Mouse (Mus musculus) megakaryocyte-erythroid progenitor cell, adult 5 weeks (primary cell): ENCODE results near the gene Prdx5. TPM values are rescaled to one million over a fixed set of nuclear protein-coding genes. Genes with fewer than 3 reads are reported as not detected.

Source experiments
- polyA plus RNA-seq: library from polyadenylated mRNA; stranded (reverse); fragments of >175 nt; gene quantifications from 2 replicates; pipeline ENCODE4 v1.2.3, GENCODE M21; 2012

Prdx5 gene
- 539 and 682 TPM in 2 replicates for polyA plus RNA-seq

GRCm38 (mm10) chr19:6909507-6910289 lies at the start of gene Prdx5, which contains the start of gene Trmt112:
Gene Prdx5, minus strand, starts transcription at chr19:6910106.
Gene Trmt112, plus strand, starts transcription at chr19:6909698.

DNA sequence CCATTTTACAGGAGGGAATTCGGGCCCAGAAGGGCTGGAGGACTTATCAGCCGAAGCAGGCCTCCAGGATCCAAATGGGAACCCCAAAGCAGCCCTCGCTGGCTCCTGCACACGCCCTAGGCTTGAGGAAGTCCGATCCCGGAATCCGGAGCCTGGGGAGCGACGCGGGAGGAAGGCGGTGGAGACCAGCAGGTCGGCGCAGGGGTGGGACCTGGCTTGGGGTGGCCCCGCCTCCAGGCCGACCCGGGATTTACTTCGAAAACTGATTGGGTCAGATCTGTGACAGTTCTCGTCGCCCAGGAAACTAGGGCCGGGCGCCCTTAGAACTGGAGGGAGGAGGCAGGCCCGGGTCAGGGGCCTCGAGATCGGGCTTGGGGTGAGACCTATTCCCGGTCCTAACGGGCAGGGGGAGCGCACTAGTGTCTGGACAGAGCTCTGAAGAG lies 32.4 kb upstream of the Prdx5 start, which contains the start of gene Gpr137:
Gene Gpr137, minus strand, starts transcription at position 232 of the 443 bp plus-strand sequence.

DNA sequence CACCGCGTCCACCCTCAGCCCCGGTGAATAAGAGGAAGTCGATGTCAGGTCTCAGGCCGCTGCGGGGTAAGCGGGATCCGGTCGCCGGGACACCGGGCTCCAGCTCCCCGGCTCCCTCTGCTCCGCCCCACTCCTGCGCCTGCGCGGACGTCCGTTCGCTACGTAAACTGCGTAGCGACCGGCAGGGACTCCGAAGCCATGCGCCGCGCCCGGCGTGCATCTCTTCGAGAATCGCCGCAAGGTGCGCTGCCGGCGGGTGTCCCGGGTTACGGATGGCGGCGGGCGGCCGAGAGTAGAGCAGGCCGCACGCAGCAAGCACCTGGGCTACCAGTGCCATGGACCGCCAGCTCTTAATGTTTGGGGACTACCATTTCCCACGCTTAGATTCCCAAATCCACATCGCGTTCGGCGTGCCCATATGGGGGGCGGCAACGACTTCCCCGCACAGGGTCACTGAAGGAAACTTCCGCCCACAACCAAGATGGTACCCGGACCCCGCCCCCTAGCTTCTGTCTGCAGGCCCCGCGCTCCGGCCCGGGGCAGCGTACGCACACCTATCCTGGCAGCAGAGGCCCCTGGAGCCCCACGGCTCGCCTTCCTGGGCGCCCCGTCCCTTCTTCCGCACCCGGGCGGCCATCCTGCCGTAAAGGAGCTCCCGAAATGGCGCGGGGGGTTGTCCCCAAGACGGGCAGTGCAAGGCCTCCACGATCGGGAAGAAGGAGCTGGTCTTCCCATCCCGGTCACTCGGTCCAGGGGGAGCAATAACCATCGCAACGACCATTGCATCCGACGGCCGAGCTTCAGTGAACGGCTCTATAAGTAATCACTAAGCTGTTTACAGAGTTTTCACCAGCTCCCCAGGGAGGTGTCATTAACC lies 31.7 kb upstream of the Prdx5 start, which contains the start of gene Bad:
Gene Bad, plus strand, starts transcription at position 490 of the 877 bp plus-strand sequence.

GRCm38 (mm10) chr19:6934195-6934977 lies 24.5 kb upstream of the Prdx5 start, which contains the start of gene Kcnk4:
Gene Kcnk4, minus strand, starts transcription at chr19:6934515.

GRCm38 (mm10) chr19:6925307-6925573 lies 15.3 kb upstream of the Prdx5 start, which contains the start of gene Catsperz:
Gene Catsperz, minus strand, starts transcription at chr19:6925380.

DNA sequence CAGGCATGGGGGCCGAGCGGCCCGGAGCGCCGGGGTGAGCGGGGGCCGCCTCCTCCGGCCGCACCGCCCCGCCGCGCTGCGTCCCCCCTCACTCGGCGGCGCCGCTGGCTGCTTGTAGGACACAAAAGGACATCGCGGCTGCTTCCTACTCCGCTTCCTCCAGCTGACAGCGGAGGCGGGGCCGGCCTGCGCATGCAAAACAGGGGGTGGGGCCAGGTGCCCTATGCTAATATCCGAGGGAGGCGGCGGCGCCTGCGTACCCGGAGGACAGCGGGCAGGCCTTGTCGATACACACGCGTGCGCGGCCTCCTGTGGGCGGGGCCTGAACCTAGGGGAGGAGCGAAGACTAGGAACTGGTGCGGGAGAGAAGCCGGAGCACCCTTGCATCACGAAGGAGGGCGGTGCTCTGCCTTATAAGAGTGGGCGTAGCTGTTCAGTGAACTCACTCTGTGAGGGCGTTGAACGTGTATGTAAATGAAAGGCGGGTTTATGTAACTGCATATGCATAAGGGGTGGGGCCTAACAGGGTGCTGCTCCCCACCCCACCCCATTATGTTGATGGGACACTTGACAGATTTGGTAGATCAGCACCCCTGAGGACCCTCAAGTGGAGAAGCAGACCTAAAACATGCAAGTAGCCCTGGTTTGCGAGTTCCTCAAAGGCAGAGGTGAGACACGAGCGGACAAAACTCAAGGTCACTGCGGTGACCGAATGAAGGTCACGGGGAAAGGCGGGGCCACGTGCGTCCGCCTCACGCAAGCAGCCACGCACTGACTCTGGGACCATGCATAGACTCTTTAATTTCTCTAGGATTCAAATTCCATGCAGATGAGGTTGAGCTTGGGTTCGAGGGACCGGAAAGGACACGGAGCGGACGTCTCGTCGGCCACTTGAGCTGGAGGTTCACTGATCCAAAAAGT lies 12.0 kb upstream of the Prdx5 start, which contains the start of gene Esrra:
Gene Esrra, minus strand, starts transcription at position 167 of the 921 bp plus-strand sequence.

DNA sequence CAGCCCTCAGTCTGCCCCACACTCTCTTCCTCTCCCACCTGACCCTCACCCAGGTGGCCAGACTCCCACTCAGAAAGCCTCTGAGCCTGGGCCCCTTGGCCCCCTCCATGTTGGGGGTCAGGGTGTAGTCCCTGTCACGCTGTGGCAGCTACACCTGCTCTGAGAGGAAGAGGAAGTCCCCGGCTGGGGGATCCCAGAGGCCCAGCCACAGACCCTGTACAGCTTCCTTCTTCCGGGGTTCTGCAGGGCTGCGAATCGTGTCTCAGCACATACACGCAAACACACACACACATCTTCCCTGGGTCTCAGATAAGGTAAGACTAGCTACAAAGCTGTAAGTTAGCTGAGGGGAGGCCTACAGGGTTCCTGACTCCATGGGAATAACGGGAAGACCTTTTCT lies 51.9 kb downstream of the Prdx5 start, which contains the start of gene Ccdc88b:
Gene Ccdc88b, minus strand, starts transcription at position 181 of the 400 bp plus-strand sequence.

Other genes starting within 250 kb of the Prdx5 start
- gene Rps6ka4, start 69.5 kb downstream of the Prdx5 start, polyA plus RNA-seq = 33.4 and 34.4 TPM in 2 replicates
- 90.5 and 124 TPM in 2 replicates for gene Ccdc88b, start 51.9 kb downstream of the Prdx5 start, polyA plus RNA-seq
- 198 and 202 TPM in 2 replicates for gene Trmt112, start 408 bp downstream of the Prdx5 start, polyA plus RNA-seq
- gene Esrra, start 11.7 kb upstream of the Prdx5 start, polyA plus RNA-seq = 55.6 and 62.2 TPM in 2 replicates
- gene Catsperz, start 15.3 kb upstream of the Prdx5 start, polyA plus RNA-seq = 0.43 TPM in 1 of 2 replicates, not detected in the other
- gene Kcnk4, start 24.4 kb upstream of the Prdx5 start, polyA plus RNA-seq = 0.02 TPM in 2 replicates
- 87.8 and 89.7 TPM in 2 replicates for gene Bad, start 31.8 kb upstream of the Prdx5 start, polyA plus RNA-seq
- 59.4 and 67.4 TPM in 2 replicates for gene Gpr137, start 32.4 kb upstream of the Prdx5 start, polyA plus RNA-seq
- 492 and 511 TPM in 2 replicates for gene Ppp1r14b, start 64.9 kb upstream of the Prdx5 start, polyA plus RNA-seq
- 25.3 and 36.0 TPM in 2 replicates for gene Plcb3, start 66.4 kb upstream of the Prdx5 start, polyA plus RNA-seq
- 373 and 400 TPM in 2 replicates for gene Fkbp2, start 70.4 kb upstream of the Prdx5 start, polyA plus RNA-seq
- gene Vegfb, start 77.5 kb upstream of the Prdx5 start, polyA plus RNA-seq = 105 and 119 TPM in 2 replicates
- gene Dnajc4, start 82.5 kb upstream of the Prdx5 start, polyA plus RNA-seq = 18.0 and 21.8 TPM in 2 replicates
- 14.0 and 16.0 TPM in 2 replicates for gene Nudt22, start 86.0 kb upstream of the Prdx5 start, polyA plus RNA-seq
- 1.1 and 1.7 TPM in 2 replicates for gene Trpt1, start 86.0 kb upstream of the Prdx5 start, polyA plus RNA-seq
- gene Fermt3, start 109.4 kb upstream of the Prdx5 start, polyA plus RNA-seq = 645 and 679 TPM in 2 replicates
- 123 and 137 TPM in 2 replicates for gene Stip1, start 129.9 kb upstream of the Prdx5 start, polyA plus RNA-seq
- gene Macrod1, start 146.7 kb upstream of the Prdx5 start, polyA plus RNA-seq = 87.5 and 120 TPM in 2 replicates
- 0.02 TPM in 1 of 2 replicates, not detected in the other for gene Flrt1, start 195.6 kb upstream of the Prdx5 start, polyA plus RNA-seq